Mouse (Mus musculus): Measurements from ENCODE around the gene Dazap2. TPM values are rescaled to one million over a fixed set of nuclear protein-coding genes. Genes with fewer than 3 reads are reported as not detected.

Dazap2 gene
- polyA plus RNA-seq, 1 experiment from 2014 or later = 373 TPM

DNA sequence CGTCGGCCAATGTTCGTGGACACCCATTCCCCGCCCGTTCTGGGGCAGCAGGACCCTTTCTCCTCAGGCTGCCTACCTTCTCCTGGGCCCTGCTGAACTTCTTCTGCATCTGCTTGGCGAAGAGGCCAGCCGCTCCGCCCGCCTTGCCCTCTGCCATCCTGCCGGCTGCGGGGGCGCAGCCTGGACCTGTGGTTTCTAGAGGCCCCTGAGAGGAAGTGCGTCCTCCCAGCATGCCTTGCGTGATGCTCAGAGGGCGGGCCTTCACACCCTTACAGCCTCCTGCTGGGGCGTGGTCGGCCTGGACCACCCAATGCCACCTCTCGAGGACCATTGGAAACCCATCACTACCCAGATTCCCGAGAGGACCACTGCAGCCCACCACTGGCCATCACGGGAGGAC lies 54.2 kb downstream of the Dazap2 start, which contains the start of gene Bin2:
TSS of gene Bin2 (minus strand) at position 217 of the 400 bp plus-strand sequence.
- no peak within 1 kb of the TSS; the same call in 1 of the 2 replicates for H3K9ac ChIP-seq (ENCODE audit: low read depth, low read length)
- H3K36me3 ChIP-seq (ENCODE audit: control insufficient read depth, insufficient read depth) = no peaks in the 10 kb centered on the region
- no peak for TF ChIP-seq CTCF (IDR thresholded peaks at IDR 0.05; ENCODE audit: low read depth)
- H3K27ac ChIP-seq (ENCODE audit: low read depth, low read length) = no peak within 1 kb of the TSS
- no peak within 1 kb of the TSS for H3K4me2 ChIP-seq (replicated peaks; ENCODE audit: low read depth)
- H3K9me3 ChIP-seq (ENCODE audit: control insufficient read depth) = no peaks in the 10 kb centered on the region
- H3K4me1 ChIP-seq (replicated peaks; ENCODE audit: control insufficient read depth, insufficient read depth, low read length) = peaks cover 8% of the 10 kb centered on the region
- no peak within 1 kb of the TSS for H3K4me3 ChIP-seq (ENCODE audit: low read depth, low read length)
- no peak for ATAC-seq
- no peaks in the 10 kb centered on the region for H3K27me3 ChIP-seq (replicated peaks; ENCODE audit: control insufficient read depth, insufficient read depth, low read length)
- WGBS = 91% methylated on average over 20 of the region's 20 CpGs

DNA sequence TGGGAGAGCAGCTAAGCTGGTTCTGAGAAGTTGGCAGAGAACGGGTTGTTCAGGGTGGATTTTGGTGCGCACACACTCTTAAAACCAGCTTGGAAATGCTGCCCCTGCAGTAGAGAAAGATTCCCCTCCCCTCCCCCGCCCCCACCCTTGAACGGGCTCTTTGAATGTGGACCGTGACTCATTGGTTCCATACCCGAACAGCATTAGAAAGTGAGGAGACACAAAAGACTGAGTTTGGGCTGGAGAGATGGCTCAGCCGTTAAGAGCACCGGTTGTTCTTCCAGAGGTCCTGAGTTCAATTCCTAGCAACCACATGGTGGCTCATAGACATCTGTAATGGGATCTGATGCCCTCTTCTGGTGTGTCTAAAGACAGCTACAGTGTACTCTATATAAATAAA lies 54.9 kb downstream of the Dazap2 start:
- no peak overlapping the region for H3K4me2 ChIP-seq (replicated peaks; ENCODE audit: low read depth)
- H3K27me3 ChIP-seq (replicated peaks; ENCODE audit: control insufficient read depth, insufficient read depth, low read length) = no peaks in the 10 kb centered on the region
- H3K4me3 ChIP-seq (ENCODE audit: low read depth, low read length) = no peak overlapping the region
- no peak for ATAC-seq
- H3K9ac ChIP-seq (ENCODE audit: low read depth, low read length) = no peak overlapping the region
- no peaks in the 10 kb centered on the region for H3K36me3 ChIP-seq (ENCODE audit: control insufficient read depth, insufficient read depth)
- no peaks in the 10 kb centered on the region for H3K9me3 ChIP-seq (ENCODE audit: control insufficient read depth)
- peaks cover 8% of the 10 kb centered on the region for H3K4me1 ChIP-seq (replicated peaks; ENCODE audit: control insufficient read depth, insufficient read depth, low read length)
- no peak overlapping the region for H3K27ac ChIP-seq (ENCODE audit: low read depth, low read length)
- WGBS = 88% methylated on average over 8 of the region's 8 CpGs
- no peak for TF ChIP-seq CTCF (IDR thresholded peaks at IDR 0.05; ENCODE audit: low read depth)

Small RNA genes lying within 50 kb of the gene (microRNA-seq; reads per million reads assigned to microRNA genes)
- not detected for gene Mir6961

Other genes with a start within 250 kb of the Dazap2 start
- 0.77 and 1.0 TPM in 2 replicates for gene Gm5475, start 193.2 kb upstream of the Dazap2 start, polyA plus RNA-seq (2015; fragmentation: Nextera tagmentation; extraction: Ambion mirVana)
- gene Slc11a2, start 190.3 kb upstream of the Dazap2 start, polyA plus RNA-seq (2015; fragmentation: Nextera tagmentation; extraction: Ambion mirVana) = 44.7 and 49.0 TPM in 2 replicates
- gene Letmd1, start 146.3 kb upstream of the Dazap2 start, polyA plus RNA-seq (2015; fragmentation: Nextera tagmentation; extraction: Ambion mirVana) = 10.6 and 11.5 TPM in 2 replicates
- gene Csrnp2, start 119.9 kb upstream of the Dazap2 start, polyA plus RNA-seq (2015; fragmentation: Nextera tagmentation; extraction: Ambion mirVana) = 3.1 and 3.3 TPM in 2 replicates
- gene Tfcp2, start 63.3 kb upstream of the Dazap2 start, polyA plus RNA-seq (2015; fragmentation: Nextera tagmentation; extraction: Ambion mirVana) = 8.0 and 8.5 TPM in 2 replicates
- gene Pou6f1, start 15.4 kb upstream of the Dazap2 start, polyA plus RNA-seq (2015; fragmentation: Nextera tagmentation; extraction: Ambion mirVana) = 3.0 and 4.3 TPM in 2 replicates
- gene Smagp, start 21.6 kb downstream of the Dazap2 start, polyA plus RNA-seq (2015; fragmentation: Nextera tagmentation; extraction: Ambion mirVana) = 77.1 and 88.6 TPM in 2 replicates
- gene Bin2, start 54.2 kb downstream of the Dazap2 start, polyA plus RNA-seq (2015; fragmentation: Nextera tagmentation; extraction: Ambion mirVana) = 5.8 and 7.3 TPM in 2 replicates
- gene Cela1, start 72.6 kb downstream of the Dazap2 start, polyA plus RNA-seq (2015; fragmentation: Nextera tagmentation; extraction: Ambion mirVana) = 37.2 and 41.1 TPM in 2 replicates
- 65.3 and 72.5 TPM in 2 replicates for gene Galnt6, start 114.0 kb downstream of the Dazap2 start, polyA plus RNA-seq (2015; fragmentation: Nextera tagmentation; extraction: Ambion mirVana)
- gene Slc4a8, start 146.4 kb downstream of the Dazap2 start, polyA plus RNA-seq (2015; fragmentation: Nextera tagmentation; extraction: Ambion mirVana) = 1.4 and 2.8 TPM in 2 replicates

Measured in intestine, postnatal 0 days (tissue).